Comparison of ENCODE assay signal across 14 mouse cellular contexts in the genomic region with DNA sequence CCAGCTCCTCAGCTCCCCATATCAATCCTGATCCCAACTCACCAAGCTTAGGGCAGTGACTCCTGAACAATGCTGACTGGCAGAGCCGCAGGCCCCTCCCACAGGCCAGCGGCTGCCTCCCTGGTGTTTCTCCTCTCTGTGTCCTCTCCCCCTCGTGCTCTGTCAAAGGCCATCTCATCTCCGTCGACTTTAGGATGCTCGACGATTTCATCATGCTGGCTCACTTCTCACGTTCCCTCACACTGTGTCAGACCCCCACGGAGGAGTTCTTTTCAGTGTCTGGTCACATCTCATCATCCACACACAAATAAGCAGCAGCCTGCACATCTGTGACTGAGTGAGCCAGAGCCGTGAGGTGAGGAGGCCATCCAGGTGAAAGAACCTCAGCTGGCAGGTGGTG.
DNase-seq lines count a peak whose midpoint lies in the region; ATAC-seq and TF ChIP-seq lines count a peak whose summit lies in the region.
"Had no signal": no experiment of that assay in that cellular context is flagged by ENCODE, and none has a peak within 500 bp of the region (broad histone marks: within the 10 kb centered on the region; RNA-seq: fewer than 3 reads in every experiment).

No protein-coding gene starts in this region.

- TF ChIP-seq POLR2A in cerebellum, adult 2 months (IDR thresholded peaks at IDR 0.05; ENCODE audit: borderline replicate concordance, insufficient read depth, low read length): no peak
- no peak for TF ChIP-seq POLR2A in brain, embryonic 14.5 days (IDR thresholded peaks at IDR 0.05; ENCODE audit: borderline replicate concordance, extremely low read depth, insufficient read depth, insufficient read length, poor library complexity, severe bottlenecking)

- no peak overlapping the region for H3K4me2 ChIP-seq in hindbrain, embryonic 11.5 days (replicated peaks; ENCODE audit: low read depth, low read length)
- H3K4me2 ChIP-seq in midbrain, embryonic 13.5 days (replicated peaks): no peak overlapping the region
- no peak overlapping the region for H3K4me2 ChIP-seq in liver, postnatal 0 days (ENCODE audit: low read depth, low read length)
- H3K4me2 ChIP-seq: embryonic facial prominence, embryonic 15.5 days had no signal

- H3K27ac ChIP-seq in cerebellum, adult 2 months (ENCODE audit: insufficient read depth, low read length): peak overlapping the region; percentile 34
- no peak overlapping the region for H3K27ac ChIP-seq in hindbrain, embryonic 11.5 days (ENCODE audit: low read depth, low read length)
- peak overlapping the region; percentile 67 for H3K27ac ChIP-seq in midbrain, embryonic 13.5 days
- H3K27ac ChIP-seq in liver, postnatal 0 days (ENCODE audit: low read depth): no peak overlapping the region
- H3K27ac ChIP-seq: embryonic facial prominence, embryonic 15.5 days had no signal

- 0 out of 2 replicates have a peak, but pooled peaks cover 2% of the 10 kb centered on the region for H3K36me3 ChIP-seq in hindbrain, embryonic 11.5 days (ENCODE audit: control insufficient read depth, insufficient read depth, low read length)
- H3K36me3 ChIP-seq in midbrain, embryonic 13.5 days: peaks cover 24% of the 10 kb centered on the region
- no peaks in the 10 kb centered on the region for H3K36me3 ChIP-seq in liver, postnatal 0 days (replicated peaks; ENCODE audit: insufficient read depth, low read length)
- H3K36me3 ChIP-seq: embryonic facial prominence, embryonic 15.5 days had no signal

- no peak overlapping the region for H3K4me3 ChIP-seq in cerebellum, adult 2 months (replicated peaks; ENCODE audit: insufficient read depth, low read depth, low read length)
- H3K4me3 ChIP-seq in hindbrain, embryonic 11.5 days (ENCODE audit: low read depth, low read length): no peak overlapping the region
- H3K4me3 ChIP-seq in midbrain, embryonic 13.5 days (replicated peaks): no peak overlapping the region
- no peak overlapping the region for H3K4me3 ChIP-seq in liver, postnatal 0 days (ENCODE audit: low read depth, low read length)
- H3K4me3 ChIP-seq: embryonic facial prominence, embryonic 15.5 days; megakaryocyte, embryonic 14.5 days had no signal

- H3K9me3 ChIP-seq in hindbrain, embryonic 11.5 days (ENCODE audit: control insufficient read depth, low read length): no peaks in the 10 kb centered on the region
- H3K9me3 ChIP-seq in midbrain, embryonic 13.5 days: peaks cover 2% of the 10 kb centered on the region; the same call in 1 of the 2 replicates
- no peaks in the 10 kb centered on the region for H3K9me3 ChIP-seq in liver, postnatal 0 days (ENCODE audit: low read length)
- H3K9me3 ChIP-seq: embryonic facial prominence, embryonic 15.5 days; megakaryocyte, embryonic 14.5 days had no signal

- TF ChIP-seq EP300 in liver, postnatal 0 days (IDR thresholded peaks at IDR 0.05; ENCODE audit: low read depth): no peak

- TF ChIP-seq CTCF in cerebellum, adult 2 months (IDR thresholded peaks at IDR 0.05; ENCODE audit: borderline replicate concordance, insufficient read depth, low read depth, low read length): no peak
- TF ChIP-seq CTCF in brain, embryonic 14.5 days (IDR thresholded peaks at IDR 0.05; ENCODE audit: borderline replicate concordance, extremely low read depth, insufficient read depth, insufficient read length): no peak
- no peak for TF ChIP-seq CTCF in liver, postnatal 0 days (IDR thresholded peaks at IDR 0.05; ENCODE audit: low read depth)

- no peak overlapping the region for H3K9ac ChIP-seq in hindbrain, embryonic 11.5 days (ENCODE audit: low read depth, low read length)
- H3K9ac ChIP-seq in midbrain, embryonic 13.5 days (replicated peaks): no peak overlapping the region
- no peak overlapping the region for H3K9ac ChIP-seq in liver, postnatal 0 days (replicated peaks)
- H3K9ac ChIP-seq: embryonic facial prominence, embryonic 15.5 days had no signal

- H3K27me3 ChIP-seq in cerebellum, adult 2 months (ENCODE audit: control insufficient read depth, insufficient read depth, low read length): no peaks in the 10 kb centered on the region
- H3K27me3 ChIP-seq in hindbrain, embryonic 11.5 days (ENCODE audit: control insufficient read depth, insufficient read depth, low read length): no peaks in the 10 kb centered on the region
- H3K27me3 ChIP-seq in midbrain, embryonic 13.5 days: no peaks in the 10 kb centered on the region
- no peaks in the 10 kb centered on the region for H3K27me3 ChIP-seq in liver, postnatal 0 days (ENCODE audit: insufficient read depth, low read length)
- H3K27me3 ChIP-seq: embryonic facial prominence, embryonic 15.5 days; megakaryocyte, embryonic 14.5 days had no signal

- 15% methylated on average over 10 of the region's 10 CpGs for WGBS in cerebellum, adult 2 months
- 31% methylated on average over 10 of the region's 10 CpGs for WGBS in hindbrain, embryonic 11.5 days
- WGBS in midbrain, embryonic 13.5 days: 21% methylated on average over 10 of the region's 10 CpGs
- 49% methylated on average over 10 of the region's 10 CpGs for WGBS in liver, postnatal 0 days (ENCODE audit: insufficient replicate concordance)

- peak; percentile 74 for ATAC-seq in hindbrain, embryonic 11.5 days (ENCODE audit: low FRiP score)
- ATAC-seq in midbrain, embryonic 13.5 days: peak; percentile 59
- ATAC-seq in liver, postnatal 0 days: no peak
- ATAC-seq in activated CD4-positive, CD25-positive, alpha-beta regulatory T cell, adult 4 months: no peak
- ATAC-seq: intestine, postnatal 0 days had no signal

- DNase-seq in cerebellum, adult 2 months: peak in 1 of 2 experiments; percentile 47
- no peak for DNase-seq in cerebellum, postnatal 14 days
- peak; percentile 20 for DNase-seq in brain, embryonic 14.5 days (ENCODE audit: low read depth)
- no peak for DNase-seq in hindbrain, embryonic 11.5 days (ENCODE audit: low spot score)
- no peak for DNase-seq in ovary, adult 18-20 months (ENCODE audit: low spot score)
- DNase-seq in liver, postnatal 0 days: no peak
- DNase-seq: heart, adult 11 months; right cerebral cortex, postnatal 14 days; thymus, adult 18-20 months had no signal

- peaks cover 34% of the 10 kb centered on the region for H3K4me1 ChIP-seq in cerebellum, adult 2 months (ENCODE audit: control insufficient read depth, insufficient read depth, low read length)
- H3K4me1 ChIP-seq in hindbrain, embryonic 11.5 days (replicated peaks; ENCODE audit: control insufficient read depth, insufficient read depth, low read length): no peaks in the 10 kb centered on the region; the same call in none of the 2 replicates
- peaks cover 42% of the 10 kb centered on the region for H3K4me1 ChIP-seq in midbrain, embryonic 13.5 days (replicated peaks)
- no peaks in the 10 kb centered on the region for H3K4me1 ChIP-seq in liver, postnatal 0 days (ENCODE audit: insufficient read depth)
- H3K4me1 ChIP-seq: embryonic facial prominence, embryonic 15.5 days had no signal

Comparison
In these comparisons a context has a peak if more than half of its experiments do, and no peak if none do; other contexts are left out.
1. H3K27ac ChIP-seq: peak in cerebellum, adult 2 months (single experiment) and midbrain, embryonic 13.5 days (single experiment); none in hindbrain, embryonic 11.5 days (single experiment) and liver, postnatal 0 days (single experiment).
2. ATAC-seq: peak in hindbrain, embryonic 11.5 days (single experiment) and midbrain, embryonic 13.5 days (single experiment); none in liver, postnatal 0 days (single experiment) and activated CD4-positive, CD25-positive, alpha-beta regulatory T cell, adult 4 months (single experiment).